Mouse (Mus musculus): Measurements from ENCODE around the gene Mfsd8.
"Not testable (repeated sequence)": the region's sequence is repeated elsewhere in the genome, so short reads cannot be mapped to it uniquely, and the experiment has no call there.

GRCm38 (mm10) chr3:40847936-40848335, 1.2 kb upstream of the Mfsd8 start:
- not testable (repeated sequence) for TF ChIP-seq MAX (IDR thresholded peaks at IDR 0.05); CTCF (IDR thresholded peaks at IDR 0.05; ENCODE audit: control insufficient read depth, insufficient read depth, insufficient read length); USF1 (IDR thresholded peaks at IDR 0.05; ENCODE audit: low read depth); FOSL1 (IDR thresholded peaks at IDR 0.05; ENCODE audit: insufficient read depth, low read length, poor library complexity, severe bottlenecking)
- peak; percentile 48 for TF ChIP-seq CEBPB (IDR thresholded peaks at IDR 0.05; ENCODE audit: low read depth)

Measured in C2C12 (cell line).